In genomic region chr7:127991643-127992487, GRCm38 (mm10) we compare ENCODE assay signal across 7 mouse cellular contexts. TPM values are rescaled to one million over a fixed set of nuclear protein-coding genes. Genes with fewer than 3 reads are reported as not detected.
DNase-seq lines count a peak whose midpoint lies in the region; ATAC-seq and TF ChIP-seq lines count a peak whose summit lies in the region.

No protein-coding gene starts in this region.

- H3K4me3 ChIP-seq in cerebellum, adult 2 months (replicated peaks; ENCODE audit: insufficient read depth, low read depth, low read length), result no peak overlapping the region
- no peak overlapping the region for H3K4me3 ChIP-seq in hindbrain, postnatal 0 days (ENCODE audit: low read length)
- peak overlapping the region; percentile 79 for H3K4me3 ChIP-seq in macrophage (ENCODE audit: inconsistent target)
- H3K4me3 ChIP-seq in small intestine, adult 2 months (ENCODE audit: low read depth, low read length), result no peak overlapping the region; the same call in 1 of the 2 replicates

- peaks cover 11% of the 10 kb centered on the region; the same call in 1 of the 2 replicates for H3K36me3 ChIP-seq in hindbrain, postnatal 0 days (ENCODE audit: insufficient read depth, low read length)
- H3K36me3 ChIP-seq in macrophage (ENCODE audit: inconsistent target), result peaks cover 7% of the 10 kb centered on the region; the same call in 1 of the 2 replicates
- H3K36me3 ChIP-seq in small intestine, adult 2 months (ENCODE audit: control insufficient read depth, insufficient read depth, low read length), result peaks cover 29% of the 10 kb centered on the region

- TF ChIP-seq POLR2A in cerebellum, adult 2 months (IDR thresholded peaks at IDR 0.05; ENCODE audit: borderline replicate concordance, insufficient read depth, low read length), result no peak
- TF ChIP-seq POLR2A in small intestine, adult 2 months (IDR thresholded peaks at IDR 0.05; ENCODE audit: low read depth, low read length), result no peak

- H3K79me2 ChIP-seq in macrophage (ENCODE audit: inconsistent target), result peaks cover 55% of the 10 kb centered on the region

- ATAC-seq in hindbrain, postnatal 0 days, result peak; percentile 68

- no peaks in the 10 kb centered on the region for H3K27me3 ChIP-seq in cerebellum, adult 2 months (ENCODE audit: control insufficient read depth, insufficient read depth, low read length)
- no peaks in the 10 kb centered on the region for H3K27me3 ChIP-seq in hindbrain, postnatal 0 days (ENCODE audit: insufficient read depth, low read length)
- H3K27me3 ChIP-seq in small intestine, adult 2 months (ENCODE audit: control insufficient read depth, insufficient read depth, low read length), result no peaks in the 10 kb centered on the region

- H3K27ac ChIP-seq in cerebellum, adult 2 months (ENCODE audit: insufficient read depth, low read length), result no peak overlapping the region
- no peak overlapping the region for H3K27ac ChIP-seq in hindbrain, postnatal 0 days
- peak overlapping the region; percentile 76; the same call in 1 of the 2 replicates for H3K27ac ChIP-seq in macrophage
- H3K27ac ChIP-seq in small intestine, adult 2 months (ENCODE audit: insufficient read depth, low read depth, low read length), result peak overlapping the region; percentile 91

- H3K9ac ChIP-seq in hindbrain, postnatal 0 days (replicated peaks; ENCODE audit: low read length), result no peak overlapping the region

- WGBS in cerebellum, adult 2 months, result 49% methylated on average over 6 of the region's 6 CpGs
- 48% methylated on average over 6 of the region's 6 CpGs for WGBS in hindbrain, postnatal 0 days
- 55% methylated on average over 5 of the region's 6 CpGs for WGBS in macrophage (ENCODE audit: missing documents)
- 18% methylated on average over 6 of the region's 6 CpGs for WGBS in small intestine, adult 2 months

- peaks cover 3% of the 10 kb centered on the region; the same call in 1 of the 2 replicates for H3K4me1 ChIP-seq in cerebellum, adult 2 months (ENCODE audit: control insufficient read depth, insufficient read depth, low read length)
- no peaks in the 10 kb centered on the region; the same call in 1 of the 2 replicates for H3K4me1 ChIP-seq in hindbrain, postnatal 0 days (ENCODE audit: insufficient read depth, low read length)
- peaks cover 7% of the 10 kb centered on the region; the same call in 1 of the 2 replicates for H3K4me1 ChIP-seq in small intestine, adult 2 months (ENCODE audit: control insufficient read depth, insufficient read depth, insufficient read length, low read length)

- H3K4me2 ChIP-seq in hindbrain, postnatal 0 days (ENCODE audit: low read depth, low read length), result no peak overlapping the region

- peak; percentile 61 for TF ChIP-seq CTCF in cerebellum, adult 2 months (IDR thresholded peaks at IDR 0.05; ENCODE audit: borderline replicate concordance, insufficient read depth, low read depth, low read length)
- TF ChIP-seq CTCF in hindbrain, postnatal 0 days (IDR thresholded peaks at IDR 0.05; ENCODE audit: low read depth), result peak; percentile 73
- TF ChIP-seq CTCF in small intestine, adult 2 months (IDR thresholded peaks at IDR 0.05; ENCODE audit: extremely low read depth, insufficient read length, insufficient replicate concordance, low read depth, low read length), result peak; percentile 59; the same call in 1 of the 2 replicates

- no peaks in the 10 kb centered on the region for H3K9me3 ChIP-seq in hindbrain, postnatal 0 days (ENCODE audit: low read length)

- DNase-seq in R1 (ENCODE audit: low read depth, low spot score), result peak; percentile 81
- DNase-seq in cerebellum, adult 2 months, result peak; percentile 62 to 74
- DNase-seq in forelimb bud, embryonic 11.5 days (ENCODE audit: low read depth, low spot score), result peak; percentile 81
- peak; percentile 85 for DNase-seq in hindbrain, postnatal 0 days (ENCODE audit: low spot score)
- peak; percentile 53 to 77 for DNase-seq in left cerebral cortex, adult 18-20 months (ENCODE audit: low spot score in 2 of 2)

RNA-seq across cellular contexts. Expression of gene Pycard, which starts 1.8 kb away (rescaled TPM):
- 3.9 and 5.1 TPM in 2 replicates for polyA plus RNA-seq in cerebellum, adult 2 months (2012; rRNA removed)
- 12.1 and 12.7 TPM in 2 replicates for total RNA-seq in hindbrain, postnatal 0 days (2014; rRNA removed)
- 9.3 and 10.7 TPM in 2 replicates for polyA plus RNA-seq in hindbrain, postnatal 0 days (2015; fragmentation: Nextera tagmentation; extraction: Ambion mirVana)
- total RNA-seq in left cerebral cortex, adult 18-20 months (2021), result 1 to 10 TPM; 2.9 to 4.5 TPM
- total RNA-seq in macrophage (2018; cell fraction: chromatin; rRNA removed), result 10 to 100 TPM in 14 of 26 experiments, 1 to 10 TPM in 12; 1.8 to 50.2 (median 11.9) TPM
- 100 to 1,000 TPM in 7 of 26 experiments, 10 to 100 TPM in 19; 45.1 to 128 (median 80.7) TPM for total RNA-seq in macrophage (2018; cell fraction: cytosol; rRNA removed)
- 10 to 100 TPM in 24 of 26 experiments, 1 to 10 TPM in 2; 8.0 to 55.2 (median 23.4) TPM for total RNA-seq in macrophage (2018; cell fraction: nucleus; rRNA removed)
- polyA plus RNA-seq in macrophage (2018), result 19.6 to 111 TPM (median 82.3 TPM) in 3 replicates
- 602 and 952 TPM in 2 replicates for polyA plus RNA-seq in small intestine, adult 2 months (2012; rRNA removed)

RNA-seq across cellular contexts. Expression of gene Trim72, which starts 11.9 kb away (rescaled TPM):
- 2.1 and 2.3 TPM in 2 replicates for polyA plus RNA-seq in cerebellum, adult 2 months (2012; rRNA removed)
- 0.37 and 1.4 TPM in 2 replicates for total RNA-seq in hindbrain, postnatal 0 days (2014; rRNA removed)
- not detected in 2 replicates for polyA plus RNA-seq in hindbrain, postnatal 0 days (2015; fragmentation: Nextera tagmentation; extraction: Ambion mirVana)
- total RNA-seq in left cerebral cortex, adult 18-20 months (2021), result under 1 TPM; 0.66 to 0.72 TPM
- under 1 TPM in 10 of 26 experiments, not detected in 16; 0.29 to 0.79 (median 0.52) TPM for total RNA-seq in macrophage (2018; cell fraction: chromatin; rRNA removed)
- total RNA-seq in macrophage (2018; cell fraction: cytosol; rRNA removed), result not detected
- 1 to 10 TPM in 2 of 26 experiments, under 1 TPM in 6, not detected in 18; 0.29 to 3.8 (median 0.40) TPM for total RNA-seq in macrophage (2018; cell fraction: nucleus; rRNA removed)
- not detected in 3 replicates for polyA plus RNA-seq in macrophage (2018)
- 7.4 and 8.8 TPM in 2 replicates for polyA plus RNA-seq in small intestine, adult 2 months (2012; rRNA removed)

RNA-seq across cellular contexts. Expression of gene Fus, which starts 24.6 kb away (rescaled TPM):
- polyA plus RNA-seq in cerebellum, adult 2 months (2012; rRNA removed), result 451 and 486 TPM in 2 replicates
- total RNA-seq in hindbrain, postnatal 0 days (2014; rRNA removed), result 34.4 and 45.0 TPM in 2 replicates
- 281 and 299 TPM in 2 replicates for polyA plus RNA-seq in hindbrain, postnatal 0 days (2015; fragmentation: Nextera tagmentation; extraction: Ambion mirVana)
- total RNA-seq in left cerebral cortex, adult 18-20 months (2021), result 100 to 1,000 TPM; 268 to 293 TPM
- 1,000 to 10,000 TPM in 25 of 26 experiments, 100 to 1,000 TPM in 1; 826 to 1,412 (median 1,230) TPM for total RNA-seq in macrophage (2018; cell fraction: chromatin; rRNA removed)
- total RNA-seq in macrophage (2018; cell fraction: cytosol; rRNA removed), result 100 to 1,000 TPM in 25 of 26 experiments, 10 to 100 TPM in 1; 89.9 to 215 (median 134) TPM
- 100 to 1,000 TPM; 317 to 856 (median 466) TPM for total RNA-seq in macrophage (2018; cell fraction: nucleus; rRNA removed)
- 187 to 395 TPM (median 346 TPM) in 3 replicates for polyA plus RNA-seq in macrophage (2018)
- polyA plus RNA-seq in small intestine, adult 2 months (2012; rRNA removed), result 90.6 and 184 TPM in 2 replicates

RNA-seq across cellular contexts. Expression of gene Prss36, which starts 45.3 kb away (rescaled TPM):
- 15.9 and 18.9 TPM in 2 replicates for polyA plus RNA-seq in cerebellum, adult 2 months (2012; rRNA removed)
- total RNA-seq in hindbrain, postnatal 0 days (2014; rRNA removed), result 17.0 and 19.9 TPM in 2 replicates
- polyA plus RNA-seq in hindbrain, postnatal 0 days (2015; fragmentation: Nextera tagmentation; extraction: Ambion mirVana), result 16.5 and 17.3 TPM in 2 replicates
- total RNA-seq in left cerebral cortex, adult 18-20 months (2021), result 1 to 10 TPM; 7.9 to 8.2 TPM
- total RNA-seq in macrophage (2018; cell fraction: chromatin; rRNA removed), result 1 to 10 TPM in 8 of 26 experiments, under 1 TPM in 5, not detected in 13; 0.79 to 2.0 (median 1.1) TPM
- total RNA-seq in macrophage (2018; cell fraction: cytosol; rRNA removed), result 1 to 10 TPM in 15 of 26 experiments, under 1 TPM in 11; 0.61 to 1.9 (median 1.1) TPM
- total RNA-seq in macrophage (2018; cell fraction: nucleus; rRNA removed), result 1 to 10 TPM in 11 of 26 experiments, under 1 TPM in 7, not detected in 8; 0.58 to 2.8 (median 1.4) TPM
- 1.0 to 1.7 TPM (median 1.2 TPM) in 3 replicates for polyA plus RNA-seq in macrophage (2018)
- 2.6 and 3.3 TPM in 2 replicates for polyA plus RNA-seq in small intestine, adult 2 months (2012; rRNA removed)

Comparison
In these comparisons a context has a peak if more than half of its experiments do, and no peak if none do; other contexts are left out.
1. H3K27ac ChIP-seq: peak in macrophage (single experiment) and small intestine, adult 2 months (single experiment); none in cerebellum, adult 2 months (single experiment) and hindbrain, postnatal 0 days (single experiment).
2. Peak in every context shown above with its lines, with median percentiles within 50 percentile points of each other: DNase-seq and CTCF ChIP-seq.